Mouse (Mus musculus): Measurements from ENCODE around the gene Kdm2a. TPM values are rescaled to one million over a fixed set of nuclear protein-coding genes. Genes with fewer than 3 reads are reported as not detected.

The Kdm2a gene
- polyA plus RNA-seq, 2 experiments from 2014 or later = 54.9 to 68.6 TPM

DNA sequence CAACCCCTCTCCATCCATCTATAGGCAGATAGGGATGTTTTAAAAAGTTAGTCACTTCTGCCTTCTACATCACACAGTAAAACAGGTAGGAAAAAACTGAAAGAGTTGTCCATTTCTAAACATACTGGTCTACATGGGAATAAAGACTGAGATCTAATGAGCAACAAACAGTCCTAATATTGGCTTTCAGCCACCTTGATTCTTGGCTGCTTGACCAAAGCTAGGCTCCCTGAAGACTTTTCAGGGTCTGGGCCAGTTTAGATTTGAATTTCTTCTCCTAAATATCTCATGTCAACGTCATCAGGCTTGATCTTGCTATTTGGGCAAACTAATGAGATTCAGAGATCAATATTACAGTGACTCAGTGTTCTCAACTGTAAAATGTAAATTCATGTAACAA is 71.2 kb downstream of the Kdm2a start:
- no peak for ATAC-seq

DNA sequence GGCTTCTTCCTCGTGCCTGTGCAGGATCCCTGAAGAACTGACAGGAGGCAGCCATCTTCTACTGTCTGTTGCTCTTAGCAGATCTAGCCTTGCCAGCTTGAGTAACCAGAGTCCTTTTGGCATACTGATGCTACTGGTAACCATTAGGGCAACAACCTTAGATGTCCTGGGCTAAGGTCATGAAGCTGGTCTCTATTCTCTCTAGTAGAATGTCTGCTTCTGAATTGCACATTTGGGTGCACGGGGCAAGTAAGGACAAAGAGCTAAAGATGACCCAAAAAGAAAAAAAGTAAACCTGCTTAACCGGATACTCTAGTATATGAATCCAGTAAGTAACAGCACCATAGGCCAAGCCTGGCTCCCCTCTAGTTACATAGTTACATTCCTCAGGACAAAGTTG is 72.0 kb downstream of the Kdm2a start:
- no peak for ATAC-seq

DNA sequence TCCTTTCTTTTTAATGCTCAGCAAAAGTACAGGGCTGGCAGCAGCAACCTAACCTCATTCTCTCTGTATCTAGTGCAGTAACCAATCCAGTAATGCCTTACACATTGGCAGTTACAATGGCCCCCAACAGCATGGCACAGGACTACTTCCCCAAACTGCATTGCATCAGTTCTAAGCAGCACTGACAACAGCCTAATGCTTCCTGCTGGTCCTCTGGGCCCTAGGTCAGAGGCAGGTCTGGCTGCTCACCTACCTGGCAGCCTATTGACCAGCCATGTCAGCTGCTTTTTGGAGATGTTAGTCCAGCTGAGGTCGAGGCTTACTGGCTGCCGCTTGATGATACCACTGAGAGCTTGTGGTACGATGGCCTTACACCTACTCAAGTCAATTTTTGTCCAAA is 76.0 kb downstream of the Kdm2a start:
- no peak for ATAC-seq

DNA sequence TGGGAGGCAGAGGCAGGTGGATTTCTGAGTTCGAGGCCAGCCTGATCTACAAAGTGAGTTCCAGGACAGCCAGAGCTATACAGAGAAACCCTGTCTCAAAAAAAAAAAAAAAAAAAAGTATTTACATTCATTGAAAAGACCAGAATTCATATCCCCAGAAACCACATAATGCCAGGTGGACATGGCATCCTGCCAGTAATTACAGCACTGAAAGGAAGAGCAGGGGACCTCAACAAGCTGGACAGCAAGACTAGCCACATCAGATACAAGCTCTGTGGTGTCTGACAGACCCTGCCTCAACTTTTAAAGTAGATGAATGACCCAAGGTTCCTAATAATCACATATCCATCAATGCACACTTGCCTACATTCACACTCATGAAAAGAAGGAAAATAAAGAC is 76.5 kb downstream of the Kdm2a start:
- ATAC-seq = no peak

DNA sequence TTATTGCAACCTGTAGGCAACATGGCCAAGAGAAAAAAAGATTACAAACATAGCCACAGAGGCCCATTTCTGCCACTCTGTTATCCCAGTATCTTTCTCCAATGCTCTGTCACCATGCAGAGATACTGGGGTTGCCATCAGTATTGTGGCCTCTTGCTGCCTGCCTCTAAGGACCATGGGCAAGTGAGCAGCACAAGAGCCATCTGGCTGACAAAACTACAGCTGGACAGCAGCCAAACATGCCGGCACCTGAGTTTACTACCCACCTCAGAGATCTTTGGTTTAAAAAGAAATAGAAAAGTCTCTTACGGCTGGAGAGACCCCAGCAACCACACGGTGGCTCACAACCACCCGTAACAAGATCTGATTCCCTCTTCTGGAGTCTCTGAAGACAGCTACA is 78.8 kb downstream of the Kdm2a start:
- no peak for ATAC-seq

DNA sequence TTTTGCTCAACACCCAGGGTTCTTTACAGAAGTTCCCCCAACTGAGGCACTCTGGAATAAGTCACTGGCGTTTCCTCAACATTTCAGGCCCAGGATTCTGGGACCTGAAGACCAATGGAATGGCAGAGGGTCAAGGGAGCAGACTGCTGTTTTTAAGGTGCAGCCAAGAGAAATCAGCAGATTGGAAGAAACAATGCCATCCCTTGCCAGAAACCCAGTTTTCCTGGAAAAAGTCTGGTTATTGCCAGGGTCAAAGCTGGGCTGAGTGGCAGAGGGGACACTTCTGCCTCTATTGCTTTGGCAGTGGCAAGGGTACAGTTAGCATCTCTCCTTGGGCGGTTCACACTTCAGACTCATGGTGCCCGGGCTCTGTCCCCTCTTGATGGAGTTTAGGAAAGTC is 80.9 kb downstream of the Kdm2a start:
- ATAC-seq = no peak

DNA sequence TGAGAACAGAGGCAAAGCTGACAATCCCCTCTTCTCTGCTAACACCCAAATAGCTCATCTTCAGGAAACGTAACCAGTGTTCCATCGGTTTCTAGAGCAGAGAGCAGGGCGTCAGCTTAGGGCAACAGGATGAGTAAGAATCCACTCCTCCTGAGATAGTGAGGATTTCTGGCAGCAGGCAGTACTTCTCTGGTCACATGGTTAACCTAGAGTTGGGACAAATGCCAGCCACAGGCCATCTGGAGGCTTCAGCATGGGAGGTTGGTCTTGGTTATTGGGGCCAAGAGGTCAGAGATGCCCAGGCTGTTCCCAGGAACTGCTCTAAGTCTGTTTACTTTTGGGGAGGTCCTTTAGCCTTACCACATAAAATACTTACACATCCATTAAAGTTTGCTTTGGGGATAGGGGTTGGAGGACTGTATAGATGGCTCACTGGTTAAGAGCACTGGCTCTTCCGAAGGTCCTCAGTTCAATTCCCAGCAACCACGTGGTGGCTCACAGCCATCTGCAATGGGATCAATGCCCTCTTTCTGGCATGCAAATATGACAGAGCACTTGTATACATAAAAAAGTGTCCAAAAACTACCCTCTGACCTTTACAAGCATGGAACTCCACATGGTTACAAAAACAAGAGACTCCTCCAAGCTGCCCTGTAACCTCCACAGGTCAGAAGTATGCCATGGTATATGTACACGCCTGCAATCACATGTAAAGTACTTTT is 82.7 kb downstream of the Kdm2a start:
- ATAC-seq = no peak

DNA sequence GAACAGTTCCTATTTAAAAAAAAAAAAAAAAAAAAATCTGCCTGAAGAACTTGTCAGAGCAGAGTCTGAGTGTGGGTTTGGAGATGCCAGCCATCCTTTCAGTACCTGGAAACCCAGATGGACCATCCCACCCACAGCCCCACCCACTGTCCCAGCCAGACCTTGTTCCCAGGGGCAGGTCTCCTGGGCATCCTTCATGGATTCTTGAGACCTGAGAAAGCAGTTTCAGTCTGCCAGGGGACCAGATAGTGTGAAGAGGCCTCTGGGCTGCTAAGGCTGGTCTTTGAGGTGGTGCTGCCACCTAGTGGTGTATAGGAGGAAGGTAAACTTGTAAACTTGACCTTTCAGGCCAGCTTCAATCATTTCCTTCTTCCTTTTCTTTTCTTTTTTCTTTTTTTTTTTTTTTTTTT is 88.3 kb downstream of the Kdm2a start:
- peak; percentile 37 for ATAC-seq

DNA sequence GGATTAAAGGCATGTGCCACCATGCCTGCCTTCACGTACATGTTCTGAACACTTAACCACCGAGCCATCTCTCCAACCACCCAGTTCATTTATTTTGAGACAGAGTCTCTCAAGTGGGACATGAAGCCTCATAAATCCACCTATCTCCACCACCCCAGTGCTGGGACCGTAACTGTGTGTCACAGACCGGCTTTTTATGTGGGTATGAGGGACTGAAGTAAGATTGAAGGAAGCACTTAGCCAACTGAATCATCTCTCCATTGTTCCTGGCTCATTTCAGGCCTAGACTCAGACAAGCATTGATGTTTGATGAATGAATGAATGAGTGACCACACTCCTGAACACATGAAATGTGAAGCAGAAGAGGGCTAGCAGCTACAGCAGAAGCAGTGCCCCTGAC is 88.8 kb downstream of the Kdm2a start:
- ATAC-seq = no peak

DNA sequence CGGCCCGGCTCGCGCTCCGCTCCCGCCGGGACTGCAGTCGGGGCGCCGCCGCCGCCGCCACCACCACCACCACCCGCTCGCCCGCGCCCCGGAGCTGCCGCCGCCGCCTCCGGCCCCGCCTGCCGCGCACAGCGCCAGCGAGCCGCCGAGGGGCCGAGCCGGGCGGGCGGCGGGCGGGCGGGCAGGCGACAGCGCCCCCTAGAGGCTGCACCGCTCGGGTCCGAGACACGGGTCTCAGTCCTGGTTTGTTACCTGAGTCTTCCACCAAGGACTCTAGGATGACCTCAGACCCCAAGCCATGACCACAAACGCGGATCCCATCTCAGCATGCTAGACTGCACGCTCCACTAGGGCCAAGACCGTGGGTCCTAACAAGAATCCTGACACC is 91.9 kb downstream of the Kdm2a start, which contains the start of gene Grk2:
Grk2 (minus strand) TSS at position 33 of the 388 bp plus-strand sequence.
- no peak for ATAC-seq

DNA sequence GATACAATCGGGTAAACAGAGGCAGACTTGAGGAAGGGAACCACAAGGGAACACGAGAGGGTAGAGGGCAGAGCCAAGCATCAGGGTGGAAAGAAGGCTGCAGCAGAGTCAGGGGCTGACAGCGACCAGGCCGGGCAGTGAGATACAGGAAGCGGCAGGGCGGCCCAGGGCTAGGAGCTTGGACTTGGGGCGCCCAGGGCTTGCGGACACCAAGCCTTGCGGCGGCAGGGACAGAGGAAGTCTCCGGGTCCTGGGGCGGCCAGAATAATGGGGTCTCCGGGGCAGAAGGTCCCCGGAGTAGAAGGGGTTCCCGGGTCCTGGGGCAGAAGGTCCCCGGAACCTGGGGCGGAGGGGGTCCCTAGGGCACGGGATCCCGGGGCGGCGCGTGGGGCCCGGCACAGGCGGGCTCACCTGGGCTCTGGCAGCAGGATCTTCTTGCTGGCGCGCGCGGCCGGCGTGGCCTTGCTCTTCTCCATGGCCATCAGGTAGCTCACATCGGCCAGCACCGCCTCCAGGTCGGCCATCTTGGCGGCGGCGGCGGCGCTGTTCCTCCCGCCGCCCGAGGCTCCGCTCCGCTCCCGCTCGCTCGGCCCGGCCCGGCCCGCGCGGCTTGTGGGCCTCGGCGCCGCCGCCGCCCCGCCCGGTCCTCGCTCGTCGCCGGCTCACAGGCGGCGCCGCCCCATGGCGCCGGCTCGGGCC is 92.4 kb downstream of the Kdm2a start:
- peak; percentile 8 for ATAC-seq

DNA sequence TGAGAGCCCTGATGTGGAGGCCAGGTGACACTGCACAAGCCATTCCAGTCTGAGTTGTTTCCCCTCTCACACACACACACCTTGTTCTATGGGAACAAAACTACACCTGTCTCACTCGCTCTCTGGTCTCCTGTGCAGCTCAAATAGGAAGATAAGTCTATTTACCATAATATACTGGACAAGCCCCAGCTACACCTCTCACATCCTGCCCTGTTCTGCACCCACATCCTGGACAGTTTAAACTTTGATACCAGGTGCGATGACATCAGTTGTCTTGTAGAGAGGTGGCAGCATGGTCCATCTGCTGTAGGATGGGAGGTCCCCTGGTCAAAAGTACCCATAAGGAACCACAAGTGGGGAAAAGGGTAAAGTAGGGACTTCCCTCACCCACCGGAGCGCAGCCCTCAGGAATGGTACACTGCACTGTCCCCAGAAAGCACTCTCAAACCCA is 93.2 kb downstream of the Kdm2a start:
- ATAC-seq = peak; percentile 50

DNA sequence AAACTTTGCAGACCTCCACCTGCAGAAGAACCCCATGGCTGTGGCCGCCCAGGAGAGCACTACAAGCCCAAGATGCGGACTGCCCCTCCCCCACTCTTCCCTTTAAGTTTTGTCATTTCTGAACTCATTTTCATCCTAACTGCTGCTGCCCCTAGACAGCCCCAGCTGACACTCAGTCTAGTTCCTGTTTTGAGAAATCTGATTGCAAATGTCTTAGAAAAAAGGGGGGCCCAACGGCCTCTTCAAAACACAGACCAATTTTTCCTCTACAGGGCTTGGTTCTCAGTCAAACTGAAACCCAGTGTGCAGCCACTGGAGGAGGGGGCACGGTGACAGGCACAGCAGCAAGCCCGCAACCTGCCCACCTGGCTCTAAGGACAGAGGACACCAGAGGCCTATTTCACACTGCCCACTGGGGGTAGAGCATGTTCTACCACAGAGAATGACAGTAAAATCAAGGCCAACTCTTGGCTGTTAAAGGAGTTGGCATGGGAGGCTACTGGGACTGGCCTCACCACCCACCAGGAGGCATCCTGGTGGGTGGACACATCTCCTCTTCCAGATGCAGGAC is 93.7 kb downstream of the Kdm2a start:
- ATAC-seq = no peak

DNA sequence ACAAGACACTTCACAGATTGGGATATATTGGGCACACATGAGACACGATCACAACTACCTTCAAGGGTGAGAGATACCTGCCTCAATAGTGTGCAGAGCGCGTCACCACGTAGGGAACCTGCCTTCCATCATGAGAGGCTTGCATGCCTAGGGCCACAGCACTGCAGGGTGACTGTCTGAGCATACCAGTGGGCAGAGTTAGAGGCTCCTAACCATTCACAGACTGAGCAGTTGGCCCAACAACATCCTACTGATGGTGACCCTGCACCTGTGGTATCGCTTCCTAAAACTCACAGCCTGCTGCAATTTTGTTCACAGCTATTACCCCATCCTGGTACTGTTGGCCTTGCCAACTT is 94.5 kb downstream of the Kdm2a start:
- no peak for ATAC-seq

DNA sequence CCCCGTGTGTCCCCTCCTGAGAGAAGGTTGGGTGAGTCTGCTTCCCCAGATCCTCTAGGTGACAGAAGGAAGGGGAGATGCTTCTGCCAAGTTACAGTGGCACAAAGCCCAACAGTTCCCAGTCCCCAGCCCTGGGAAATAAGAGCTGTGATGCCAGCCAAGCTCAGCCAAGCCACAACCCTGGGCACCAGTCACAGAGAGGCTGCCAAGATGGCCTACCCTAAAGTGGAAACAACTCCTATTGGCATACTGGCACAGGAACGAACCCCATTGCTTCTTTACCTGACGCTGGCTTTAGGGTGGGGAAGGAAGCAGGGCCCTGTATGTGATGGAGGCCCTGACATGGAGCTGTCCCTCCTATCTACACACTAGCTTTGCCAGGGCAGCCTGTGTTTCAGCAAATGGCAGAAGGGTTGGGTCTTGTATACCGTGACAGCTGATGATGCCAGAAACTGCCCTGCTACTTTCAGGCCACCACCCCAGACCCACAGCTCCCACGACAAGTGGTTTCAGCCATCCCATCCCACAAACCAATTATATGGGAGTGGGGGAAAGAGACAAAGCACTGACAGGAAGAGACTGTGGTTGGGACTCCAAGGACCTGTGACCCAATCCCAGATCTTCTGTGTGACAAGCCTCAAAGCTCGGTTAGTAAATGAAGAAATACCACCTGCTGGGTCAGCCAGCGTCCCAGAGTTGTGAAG is 95.0 kb downstream of the Kdm2a start:
- no peak for ATAC-seq

DNA sequence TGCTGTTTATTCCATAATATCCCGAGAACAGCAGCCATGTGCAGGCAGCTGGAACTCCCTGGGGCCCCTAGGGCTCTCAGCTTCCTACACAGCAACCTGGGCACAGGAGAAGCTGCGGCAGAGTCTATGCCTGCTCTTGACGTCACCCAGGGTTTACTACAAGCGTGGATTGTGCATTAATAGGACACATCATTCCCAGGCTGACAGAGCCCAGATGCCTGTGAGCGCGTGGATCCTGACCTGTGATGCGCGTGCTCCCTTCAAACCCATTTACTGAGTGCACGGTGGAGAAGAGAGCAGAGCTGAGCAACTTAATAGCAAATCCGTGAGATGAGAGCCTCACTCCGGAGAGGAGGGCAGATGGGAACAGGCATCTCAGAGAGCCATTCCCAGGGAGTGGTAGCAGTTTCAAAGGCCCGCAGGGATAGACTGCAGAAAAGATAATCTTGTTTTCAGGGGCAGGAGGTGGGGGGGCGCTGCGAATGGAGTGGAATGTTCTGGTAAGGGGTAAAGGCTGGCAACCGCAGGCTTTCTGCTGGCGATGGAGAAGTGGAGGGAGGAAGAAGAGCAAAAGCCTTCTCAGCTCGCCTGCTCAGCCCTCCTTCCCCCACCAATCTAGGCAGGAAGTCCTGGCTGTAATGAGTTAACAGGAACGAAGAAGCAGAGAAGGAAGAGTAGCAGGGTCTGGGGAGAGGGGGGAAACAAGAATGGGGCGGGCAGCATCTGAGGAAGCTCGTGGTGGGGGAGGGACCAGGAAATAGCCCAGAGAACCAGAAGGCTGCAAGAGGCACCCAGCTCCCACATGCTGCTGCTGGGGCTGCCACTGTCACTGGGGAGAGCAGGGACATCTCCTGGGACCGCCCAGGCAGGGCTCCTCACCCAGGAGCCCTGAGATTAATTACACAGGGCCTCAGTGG is 96.1 kb downstream of the Kdm2a start:
- ATAC-seq = peak; percentile 9

DNA sequence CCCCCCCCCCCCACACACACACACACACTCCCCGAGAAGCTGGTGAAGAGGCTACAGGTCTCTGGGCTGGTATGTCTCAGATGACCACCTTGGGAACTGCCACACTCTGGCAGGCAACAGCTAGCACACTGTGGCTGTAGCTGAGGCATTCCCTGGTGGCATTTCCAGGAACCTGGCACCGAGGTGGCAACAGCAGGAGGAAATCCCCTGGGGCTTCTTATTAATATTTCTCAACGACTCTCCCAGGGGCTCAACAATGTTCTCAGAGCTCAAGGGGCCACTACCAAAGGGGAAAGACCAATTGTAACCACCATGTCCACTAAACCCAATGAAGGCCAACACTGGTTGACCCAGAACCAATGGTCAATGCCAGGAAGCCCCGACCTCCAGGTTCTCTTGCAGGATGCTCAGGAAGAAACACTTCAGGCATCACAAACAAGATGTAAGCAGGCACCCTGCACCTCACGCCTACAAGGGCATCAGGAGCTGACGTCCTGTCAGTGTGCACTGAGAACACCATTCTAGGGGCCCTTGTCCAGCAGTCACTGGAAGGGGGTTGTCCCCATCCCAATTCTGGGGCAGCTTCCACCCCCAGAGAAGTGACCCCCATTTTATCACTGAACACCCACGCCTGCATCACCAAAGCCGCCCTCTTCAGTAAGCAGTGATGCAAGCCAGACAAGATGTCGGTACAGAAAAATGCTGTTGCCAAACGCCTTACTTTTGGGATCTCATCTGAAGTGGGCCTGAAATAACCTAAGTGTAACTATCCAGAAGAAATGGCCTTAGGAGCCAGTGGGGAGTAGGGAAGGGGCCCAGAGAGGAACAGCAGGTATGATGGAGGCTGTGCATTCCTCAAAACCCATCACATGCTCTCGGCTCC is 97.0 kb downstream of the Kdm2a start:
- no peak for ATAC-seq

DNA sequence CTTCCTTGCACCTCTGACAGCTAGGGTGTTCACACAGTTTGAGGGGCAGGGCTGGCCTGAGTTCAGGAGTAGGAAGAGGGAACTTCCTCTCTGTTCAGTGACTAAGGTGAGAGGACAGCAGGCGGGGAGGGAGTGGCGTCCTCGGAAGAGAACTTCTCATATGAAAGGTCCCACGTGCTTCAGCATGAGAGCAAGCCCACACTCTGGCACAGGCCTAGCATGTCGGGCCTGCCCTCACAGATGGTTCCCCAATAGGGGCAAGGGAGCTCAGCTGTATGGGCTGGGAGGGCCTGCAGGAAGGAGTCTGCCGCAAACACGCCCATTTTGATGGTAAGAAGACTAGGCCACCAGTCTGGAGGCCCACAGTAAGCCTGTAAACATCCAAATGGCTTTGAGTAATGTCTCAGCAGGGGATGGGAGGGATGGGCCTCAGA is 97.8 kb downstream of the Kdm2a start:
- ATAC-seq = peak; percentile 74

DNA sequence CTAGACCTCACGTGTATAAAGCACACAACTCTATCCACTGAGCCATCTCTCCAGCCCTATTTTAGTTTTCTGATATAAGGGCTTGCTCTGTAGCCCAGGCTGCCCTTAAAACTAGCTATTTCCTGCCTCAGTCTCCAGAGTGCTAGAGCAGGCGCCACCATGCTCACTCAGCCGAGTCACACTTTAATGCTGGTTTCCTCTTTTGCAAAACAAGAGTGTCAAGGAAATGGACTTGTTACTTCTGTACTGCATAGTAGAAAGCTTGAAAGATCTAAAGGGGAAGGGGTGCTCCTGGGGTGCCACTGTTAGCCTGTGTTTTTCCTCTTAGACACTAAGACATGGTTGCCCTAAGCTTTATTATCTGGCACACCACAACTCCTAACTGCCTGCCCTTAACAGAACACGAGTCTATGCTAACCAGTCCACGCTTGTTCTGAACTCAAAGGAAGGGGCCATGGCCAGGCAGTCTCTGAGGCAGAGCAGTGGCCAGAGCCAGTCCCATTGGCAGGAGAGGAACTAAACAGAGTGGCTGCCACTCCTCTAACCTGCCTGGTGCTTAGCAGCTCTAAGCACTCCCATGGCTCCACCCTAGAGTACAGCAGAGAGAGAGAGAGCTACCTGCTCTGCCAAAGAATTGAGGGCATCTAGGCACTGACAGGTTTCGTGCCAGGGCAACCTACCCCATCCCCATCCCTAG is 98.4 kb downstream of the Kdm2a start:
- peak; percentile 28 for ATAC-seq

DNA sequence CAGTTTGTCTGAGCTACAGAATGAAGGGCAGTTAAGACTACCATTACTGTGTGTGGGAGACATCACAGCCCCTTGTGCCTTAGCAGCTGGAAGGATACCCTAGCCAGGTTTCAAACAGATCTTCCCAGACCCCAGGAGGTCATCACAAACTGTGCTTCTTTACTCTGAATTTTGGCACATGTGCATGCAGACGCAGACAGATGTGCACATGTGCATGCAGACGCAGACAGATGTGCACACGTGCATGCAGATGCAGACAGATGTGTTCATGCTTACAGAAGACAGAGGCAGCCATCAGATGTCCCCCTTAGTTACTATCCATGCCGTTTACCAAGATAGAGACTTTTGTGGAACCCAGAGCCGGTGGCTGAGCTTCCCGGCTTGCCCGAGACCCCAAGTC is 99.0 kb downstream of the Kdm2a start:
- no peak for ATAC-seq
